Mouse (Mus musculus): Measurements from ENCODE around the gene Pin1.
"Not testable (repeated sequence)": the region's sequence is repeated elsewhere in the genome, so short reads cannot be mapped to it uniquely, and the experiment has no call there.

The Pin1 gene

GRCm38 (mm10) chr9:20662874-20663273 lies 11.0 kb downstream of the Pin1 start:
- DNase-seq: no peak

DNA sequence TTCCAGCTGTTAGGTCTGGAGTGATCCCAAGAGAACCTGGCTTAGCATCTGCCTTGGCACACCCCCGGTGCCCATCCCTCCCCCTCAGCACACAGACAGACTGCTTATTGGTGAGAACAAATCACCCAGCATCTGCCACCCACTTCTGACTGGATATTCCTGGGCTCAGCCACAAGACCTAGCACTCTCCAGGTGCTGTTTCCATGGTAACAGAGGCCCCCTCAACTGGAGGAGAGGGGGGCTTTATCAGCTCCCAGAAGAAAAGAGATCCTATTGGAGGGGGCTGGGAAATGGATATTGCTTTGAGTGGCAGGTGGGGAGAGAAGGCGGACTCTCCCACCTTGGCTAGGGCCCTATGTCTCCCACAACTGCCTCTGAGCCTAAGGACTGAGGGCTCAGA lies 12.1 kb downstream of the Pin1 start:
- no peak for DNase-seq

GRCm38 (mm10) chr9:20664366-20664765 lies 12.5 kb downstream of the Pin1 start:
- DNase-seq: no peak

GRCm38 (mm10) chr9:20664982-20665637 lies 13.2 kb downstream of the Pin1 start:
- no peak for DNase-seq

- no peak for DNase-seq
Observed at GRCm38 (mm10) chr9:20665925-20666324, 14.0 kb downstream of the Pin1 start.

GRCm38 (mm10) chr9:20666510-20667034 lies 14.7 kb downstream of the Pin1 start:
- DNase-seq: no peak

DNA sequence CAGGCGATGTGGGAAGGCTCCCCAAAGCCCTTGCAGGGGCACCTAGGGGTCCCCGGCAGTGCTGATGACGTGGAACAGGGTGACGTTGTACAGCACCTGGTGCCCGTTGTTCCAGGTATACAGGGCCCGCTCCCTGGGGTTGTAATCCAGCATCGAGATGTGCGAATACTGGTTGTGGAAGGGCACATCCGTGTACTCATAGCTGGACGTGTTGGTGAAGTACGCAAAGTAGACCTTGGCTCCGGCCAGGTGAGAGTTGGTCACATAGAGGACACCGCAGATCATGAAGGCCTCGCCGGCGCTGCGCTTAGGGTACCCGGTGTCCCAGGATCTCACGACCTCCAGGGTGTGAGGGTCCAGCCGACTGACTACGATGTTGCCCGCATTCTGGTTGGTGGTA lies 16.2 kb downstream of the Pin1 start:
- no peak for DNase-seq

DNA sequence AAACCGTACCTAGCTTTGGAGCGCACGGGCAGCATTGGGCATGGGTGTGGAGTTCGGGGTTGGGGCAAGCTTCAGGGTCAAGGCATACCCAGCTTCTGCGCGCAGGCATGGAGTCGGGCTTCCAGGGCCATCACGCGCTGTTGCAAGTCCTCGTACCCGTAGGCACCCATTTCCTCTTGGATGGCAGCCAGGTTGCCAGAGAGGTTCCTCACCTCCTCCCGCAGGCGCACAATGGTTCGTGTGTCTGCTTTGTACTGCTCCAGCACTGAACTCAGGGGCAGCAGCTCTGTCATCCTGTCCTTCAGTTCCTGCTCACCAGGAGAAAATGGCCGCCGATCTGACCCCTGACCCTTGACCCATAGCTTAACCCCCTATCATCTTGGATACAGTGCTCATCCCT lies 20.2 kb downstream of the Pin1 start:
- DNase-seq: no peak

DNA sequence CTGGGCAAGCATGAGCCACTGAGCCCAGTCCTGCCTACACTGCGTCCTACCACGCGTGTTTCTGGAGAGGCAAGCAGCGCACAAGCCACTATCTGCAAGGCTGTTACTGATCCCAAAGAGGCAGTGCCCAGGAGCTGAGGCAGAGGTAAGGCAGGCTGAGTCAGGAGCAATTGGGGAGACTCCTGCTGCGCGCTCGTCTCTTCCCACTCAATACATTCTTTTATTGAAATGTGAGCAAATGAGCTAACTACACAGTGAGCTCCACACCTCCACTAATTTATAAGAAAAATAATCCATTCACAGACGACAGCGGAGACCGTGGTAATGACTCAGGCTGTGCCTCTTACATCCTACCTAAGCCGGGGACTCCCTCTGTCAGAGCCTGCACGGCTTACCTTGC lies 26.0 kb downstream of the Pin1 start:
- no peak for DNase-seq

DNA sequence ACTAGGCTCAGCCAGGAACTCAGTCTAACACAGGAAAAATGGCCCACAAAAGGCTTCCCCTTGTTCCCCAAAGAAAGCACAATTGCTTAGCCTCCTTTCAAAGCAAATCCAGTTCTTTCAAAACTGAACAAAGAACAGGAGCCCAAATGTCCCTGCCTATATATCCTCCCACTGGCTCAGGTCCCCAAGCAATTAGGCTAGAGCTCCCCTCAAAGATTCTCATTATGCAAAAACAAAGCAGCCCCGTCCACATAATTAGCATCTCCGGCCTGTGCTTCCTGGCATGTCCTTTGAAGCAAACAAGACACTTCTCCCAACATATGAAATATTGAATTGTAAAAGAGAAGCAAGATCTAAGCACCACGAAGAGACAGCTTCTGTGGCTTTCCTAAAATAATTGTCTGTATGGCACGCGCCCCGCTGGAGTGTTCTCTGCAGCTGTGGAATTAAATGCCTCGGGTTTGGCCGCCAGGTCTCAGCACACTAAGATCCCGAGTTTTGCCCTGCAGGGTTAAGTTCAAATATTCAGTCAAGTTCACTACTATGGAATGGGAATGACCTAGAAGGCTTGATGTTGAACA lies 28.6 kb downstream of the Pin1 start:
- DNase-seq: no peak

GRCm38 (mm10) chr9:20681546-20682388 lies 29.9 kb downstream of the Pin1 start:
- DNase-seq: no peak

- no peak for DNase-seq
Observed at GRCm38 (mm10) chr9:20682389-20682722, 30.5 kb downstream of the Pin1 start.

GRCm38 (mm10) chr9:20685081-20685861 lies 33.4 kb downstream of the Pin1 start:
- DNase-seq: no peak

DNA sequence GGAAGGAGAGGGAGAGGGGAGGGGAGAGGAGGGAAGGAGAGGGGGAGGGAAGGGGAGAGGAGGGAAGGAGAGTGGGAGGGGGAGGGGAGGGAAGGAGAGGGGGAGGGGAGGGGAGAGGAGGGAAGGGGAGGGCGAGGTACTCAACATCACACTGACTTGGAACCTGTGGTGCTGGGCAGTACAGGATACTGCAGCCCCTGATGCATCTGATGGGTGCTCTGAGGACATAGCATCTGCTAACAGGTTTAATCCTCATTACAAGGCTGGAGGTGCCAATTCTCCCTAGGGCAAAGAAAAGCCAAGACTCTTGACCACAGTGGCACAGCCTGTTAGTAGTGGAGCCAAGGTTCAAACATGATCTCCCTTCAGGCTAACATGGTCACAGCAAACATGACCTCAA lies 37.5 kb downstream of the Pin1 start:
- no peak for DNase-seq

DNA sequence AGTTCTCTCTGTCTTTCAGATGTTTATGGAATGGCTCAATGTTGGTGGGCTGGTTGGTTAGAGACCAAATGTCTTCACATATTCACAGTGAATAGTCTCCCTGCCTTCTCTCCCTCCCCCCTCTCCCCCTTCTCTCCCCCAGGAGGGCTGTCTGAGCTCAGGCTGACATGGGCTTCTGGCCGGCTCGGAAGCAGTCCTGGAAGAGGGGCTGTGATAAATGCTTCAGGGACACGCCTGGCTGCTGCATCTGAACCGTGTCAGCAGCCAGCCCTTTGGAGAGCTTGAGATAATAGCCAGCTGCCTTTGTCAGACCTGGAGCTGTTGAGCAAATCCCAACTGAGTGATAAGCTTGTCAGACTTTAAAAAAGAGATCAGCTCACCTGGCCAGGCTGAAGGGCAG lies 38.0 kb downstream of the Pin1 start:
- no peak for DNase-seq

DNA sequence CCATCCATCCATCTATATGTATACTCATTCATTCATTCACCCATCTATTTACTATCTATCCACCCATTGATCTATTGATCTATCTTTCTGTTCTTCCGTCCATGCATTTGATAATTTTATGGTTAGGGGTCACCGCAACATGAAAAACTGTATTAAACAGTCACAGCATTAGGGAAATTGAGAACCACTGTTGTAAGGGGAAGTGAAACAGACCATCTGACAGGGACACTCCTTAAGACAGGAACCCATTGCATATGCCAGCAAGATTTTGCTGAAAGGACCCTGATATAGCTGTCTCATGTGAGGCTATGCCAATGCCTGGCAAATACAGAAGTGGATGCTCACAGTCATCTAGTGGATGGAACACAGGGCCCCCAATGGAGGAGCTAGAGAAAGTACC lies 38.6 kb downstream of the Pin1 start:
- DNase-seq: not testable (repeated sequence)

DNA sequence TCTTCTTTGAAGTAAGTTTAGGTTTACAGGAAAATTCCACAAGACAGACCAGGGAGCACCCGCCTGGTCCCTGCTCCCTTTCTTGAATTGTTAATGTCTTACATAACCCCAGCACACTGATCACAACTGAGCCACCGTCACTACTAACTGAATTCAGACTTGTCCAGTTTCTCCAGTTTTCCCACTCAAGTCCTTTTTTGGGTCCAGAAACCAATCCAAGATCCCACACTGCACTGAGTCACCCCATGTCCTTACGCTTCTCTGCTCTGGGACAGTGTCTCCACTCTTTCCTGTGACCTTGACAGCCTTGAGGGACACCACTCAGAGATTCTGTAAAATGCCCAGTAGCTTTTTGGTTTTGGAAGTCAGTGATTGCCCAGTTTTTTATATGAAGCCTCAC lies 41.0 kb downstream of the Pin1 start:
- DNase-seq: no peak

DNA sequence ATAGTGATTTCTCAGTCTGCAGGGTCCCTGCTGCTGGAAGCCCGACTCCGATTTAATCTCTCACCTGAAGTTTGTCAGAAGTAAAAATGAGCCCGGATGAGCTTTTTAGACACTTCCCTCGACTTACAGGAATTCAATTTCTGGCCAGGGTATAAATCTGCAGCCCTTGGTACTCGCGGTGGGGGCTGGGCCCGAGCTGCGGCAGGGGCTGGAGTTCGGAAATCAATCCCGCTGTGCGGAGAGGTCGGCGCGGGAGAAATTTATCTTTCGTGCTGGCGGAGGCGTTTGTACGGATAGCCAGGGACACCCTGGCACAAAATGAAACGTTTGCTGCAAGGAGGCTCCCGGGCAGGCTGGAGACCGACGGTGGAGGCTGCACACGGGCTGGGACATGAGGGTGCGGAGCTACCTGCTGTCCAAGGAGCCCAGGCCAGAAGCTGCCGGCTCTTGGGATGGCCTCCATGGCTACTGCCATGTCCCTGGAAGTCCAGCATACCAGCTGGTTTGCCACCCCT lies 42.9 kb downstream of the Pin1 start:
- DNase-seq: no peak

- DNase-seq: no peak
Observed at GRCm38 (mm10) chr9:20696107-20696712, 44.3 kb downstream of the Pin1 start.

DNA sequence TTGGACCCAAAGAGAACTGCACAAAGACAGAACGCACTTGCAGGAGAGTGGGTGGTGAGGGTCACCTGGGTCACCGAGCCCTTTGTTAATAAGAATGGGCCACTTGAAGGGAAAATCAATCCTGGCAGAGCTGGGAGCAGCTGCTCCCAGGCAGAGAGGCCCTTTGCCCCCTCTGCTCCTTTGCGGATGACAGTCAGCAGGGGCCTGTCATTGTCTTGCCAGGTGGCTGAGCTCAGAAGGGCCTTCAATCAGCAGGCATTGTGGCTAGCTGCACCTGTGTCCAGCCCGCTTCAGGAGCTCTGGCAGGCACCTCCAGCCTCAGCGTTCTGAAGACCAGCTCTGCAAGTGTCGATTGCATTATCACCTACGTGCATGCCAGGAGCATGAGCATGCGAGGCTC lies 45.6 kb downstream of the Pin1 start:
- DNase-seq: no peak

DNA sequence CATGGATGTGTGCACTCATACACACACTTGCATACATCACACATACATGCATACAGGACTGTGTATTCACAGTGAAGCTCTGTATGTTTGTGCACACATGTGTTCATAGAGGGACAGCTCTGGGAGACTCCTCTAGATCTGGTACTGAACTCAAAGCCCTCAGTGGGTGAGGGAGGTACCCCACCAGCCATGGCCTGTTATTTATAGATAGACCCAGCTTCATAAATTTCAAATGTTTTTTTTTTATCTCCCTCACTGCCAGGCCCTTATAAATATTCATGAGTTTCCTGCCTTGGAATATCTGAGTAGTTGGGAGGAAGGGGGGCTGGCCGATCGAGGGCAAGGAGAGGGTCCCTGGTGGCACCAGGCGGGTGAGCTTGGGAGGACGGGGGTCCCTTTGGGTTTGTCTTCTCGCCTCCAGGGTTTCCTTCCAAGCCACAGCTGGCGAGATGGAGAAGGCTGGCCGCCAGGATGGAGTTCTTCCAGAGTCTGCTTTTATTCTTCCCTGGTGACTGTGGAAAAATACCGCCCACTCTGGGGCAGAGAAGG lies 52.0 kb downstream of the Pin1 start:
- DNase-seq: no peak

- no peak for DNase-seq
Observed at GRCm38 (mm10) chr9:20705420-20705819, 53.5 kb downstream of the Pin1 start.

Measured in lung, postnatal 36 days (tissue).